Mouse (Mus musculus): ENCODE measurements around the gene Robo3. TPM values are rescaled to one million over a fixed set of nuclear protein-coding genes. Genes with fewer than 3 reads are reported as not detected.

Gene Robo3
- total and polyA plus RNA-seq, 2 experiments, result 0.67 TPM; not detected in 1

DNA sequence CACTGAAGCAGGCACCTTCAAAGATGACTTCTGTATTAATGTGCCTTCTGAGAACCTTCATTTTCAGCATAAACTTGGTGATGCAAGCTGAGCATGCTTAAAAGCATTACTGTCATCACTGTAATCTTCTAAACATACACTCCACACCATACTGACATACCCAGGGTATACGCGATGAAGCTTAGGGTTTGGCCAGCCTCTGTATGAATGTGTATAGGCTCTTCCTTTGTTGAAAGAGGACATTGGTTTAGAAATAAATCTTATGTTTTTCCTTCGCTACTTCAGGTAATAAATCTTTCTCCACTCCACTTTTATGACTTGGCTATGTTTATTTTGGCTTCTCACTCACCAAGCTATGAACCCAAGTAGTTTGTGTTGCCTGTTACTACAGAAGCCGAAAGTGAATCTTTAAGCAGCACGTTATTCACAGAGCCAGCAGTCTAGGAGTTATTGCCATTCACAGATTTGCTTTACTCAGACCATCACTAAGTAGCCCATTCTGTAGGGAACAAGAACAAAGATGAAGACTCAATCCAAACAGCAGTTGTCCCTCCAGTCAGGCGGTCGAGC, 61.7 kb downstream of the Robo3 start:
- 93% methylated on average over 7 of the region's 7 CpGs for WGBS
- no peaks in the 10 kb centered on the region for H3K79me2 ChIP-seq (ENCODE audit: control insufficient read depth, insufficient read depth, low read length)
- TF ChIP-seq POLR2A (IDR thresholded peaks at IDR 0.05; ENCODE audit: extremely low read depth, insufficient read depth, low read length), result no peak

DNA sequence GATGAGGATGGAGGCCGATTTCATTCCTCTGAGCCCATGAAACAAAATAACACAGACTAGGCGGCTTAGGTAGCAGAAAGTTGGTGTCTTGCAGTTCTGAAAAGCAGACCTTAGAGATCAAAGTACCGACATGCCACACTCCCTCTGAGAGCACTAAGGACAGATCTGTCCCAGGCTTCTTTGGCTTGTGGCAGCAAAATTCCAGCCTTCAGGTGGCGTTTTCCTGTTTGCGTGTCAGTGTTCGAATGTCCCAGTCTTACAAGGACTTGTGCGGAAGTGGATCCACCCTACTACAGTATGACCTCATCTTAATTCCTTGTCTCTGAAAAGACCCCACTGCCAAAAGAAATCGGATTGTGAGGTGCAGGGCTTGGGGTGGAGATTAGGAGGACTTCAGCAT, 64.2 kb downstream of the Robo3 start:
- no peaks in the 10 kb centered on the region for H3K27me3 ChIP-seq (ENCODE audit: control insufficient read depth, insufficient read depth, low read length)
- no peaks in the 10 kb centered on the region for H3K4me1 ChIP-seq (ENCODE audit: control insufficient read depth, insufficient read depth, low read length)
- H3K36me3 ChIP-seq (ENCODE audit: control insufficient read depth, insufficient read depth, low read length), result no peaks in the 10 kb centered on the region
- H3K9ac ChIP-seq (ENCODE audit: low read depth, low read length), result no peak overlapping the region
- WGBS, result 79% methylated on average over 8 of the region's 8 CpGs
- DNase-seq (ENCODE audit: extremely low read depth, low read depth, low spot score), result no peak
- H3K27ac ChIP-seq (replicated peaks; ENCODE audit: insufficient read depth, low read depth, low read length), result no peak overlapping the region
- no peaks in the 10 kb centered on the region for H3K79me2 ChIP-seq (ENCODE audit: control insufficient read depth, insufficient read depth, low read length)
- TF ChIP-seq POLR2A (IDR thresholded peaks at IDR 0.05; ENCODE audit: extremely low read depth, insufficient read depth, low read length), result no peak
- no peak for TF ChIP-seq CTCF (IDR thresholded peaks at IDR 0.05; ENCODE audit: low read depth, low read length)
- H3K4me3 ChIP-seq (ENCODE audit: insufficient read depth, low read depth, low read length), result no peak overlapping the region

More for the DNA sequence above, 61.7 kb downstream of the Robo3 start:
- H3K4me1 ChIP-seq (ENCODE audit: control insufficient read depth, insufficient read depth, low read length), result no peaks in the 10 kb centered on the region
- H3K4me3 ChIP-seq (ENCODE audit: insufficient read depth, low read depth, low read length), result no peak overlapping the region
- H3K36me3 ChIP-seq (ENCODE audit: control insufficient read depth, insufficient read depth, low read length), result no peaks in the 10 kb centered on the region
- no peak overlapping the region for H3K9ac ChIP-seq (ENCODE audit: low read depth, low read length)
- H3K27me3 ChIP-seq (ENCODE audit: control insufficient read depth, insufficient read depth, low read length), result no peaks in the 10 kb centered on the region
- H3K27ac ChIP-seq (replicated peaks; ENCODE audit: insufficient read depth, low read depth, low read length), result no peak overlapping the region
- DNase-seq (ENCODE audit: extremely low read depth, low read depth, low spot score), result no peak

DNA sequence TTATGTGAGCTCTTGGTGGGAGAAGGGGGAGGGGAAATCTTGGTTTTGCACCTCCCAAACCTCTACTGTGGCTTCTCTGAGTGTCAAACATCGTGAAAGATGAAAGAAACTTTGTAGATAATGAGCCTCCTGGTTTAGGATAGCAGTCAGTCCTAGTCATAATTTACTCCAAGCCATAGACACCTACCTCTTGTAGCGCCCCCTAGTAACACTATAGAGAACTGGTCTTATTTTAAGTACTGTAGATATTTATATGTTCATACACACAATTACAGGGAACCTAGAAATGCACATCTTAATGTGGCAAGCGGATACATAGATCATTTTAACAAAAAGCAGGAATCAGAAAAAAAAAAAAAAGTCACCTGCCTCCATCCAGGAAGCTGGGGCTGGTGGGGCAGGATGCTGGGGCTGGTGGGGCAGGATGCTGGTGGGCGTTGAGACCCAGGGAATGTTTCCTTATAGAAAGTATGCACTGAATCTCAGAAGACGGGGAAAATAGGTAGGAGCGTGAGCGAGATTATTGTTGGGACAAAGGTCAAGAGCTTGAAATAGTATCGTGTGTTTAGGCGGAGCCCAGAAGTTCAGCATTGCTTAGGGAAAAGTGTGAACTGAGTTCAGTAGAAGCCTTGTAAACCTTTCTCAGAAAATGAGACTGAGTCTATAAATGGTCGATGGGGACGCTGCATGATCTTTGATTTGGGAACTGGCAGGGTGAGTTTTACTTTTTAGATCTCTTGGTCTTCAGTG, 64.8 kb downstream of the Robo3 start:
- WGBS, result 64% methylated on average over 11 of the region's 11 CpGs

DNA sequence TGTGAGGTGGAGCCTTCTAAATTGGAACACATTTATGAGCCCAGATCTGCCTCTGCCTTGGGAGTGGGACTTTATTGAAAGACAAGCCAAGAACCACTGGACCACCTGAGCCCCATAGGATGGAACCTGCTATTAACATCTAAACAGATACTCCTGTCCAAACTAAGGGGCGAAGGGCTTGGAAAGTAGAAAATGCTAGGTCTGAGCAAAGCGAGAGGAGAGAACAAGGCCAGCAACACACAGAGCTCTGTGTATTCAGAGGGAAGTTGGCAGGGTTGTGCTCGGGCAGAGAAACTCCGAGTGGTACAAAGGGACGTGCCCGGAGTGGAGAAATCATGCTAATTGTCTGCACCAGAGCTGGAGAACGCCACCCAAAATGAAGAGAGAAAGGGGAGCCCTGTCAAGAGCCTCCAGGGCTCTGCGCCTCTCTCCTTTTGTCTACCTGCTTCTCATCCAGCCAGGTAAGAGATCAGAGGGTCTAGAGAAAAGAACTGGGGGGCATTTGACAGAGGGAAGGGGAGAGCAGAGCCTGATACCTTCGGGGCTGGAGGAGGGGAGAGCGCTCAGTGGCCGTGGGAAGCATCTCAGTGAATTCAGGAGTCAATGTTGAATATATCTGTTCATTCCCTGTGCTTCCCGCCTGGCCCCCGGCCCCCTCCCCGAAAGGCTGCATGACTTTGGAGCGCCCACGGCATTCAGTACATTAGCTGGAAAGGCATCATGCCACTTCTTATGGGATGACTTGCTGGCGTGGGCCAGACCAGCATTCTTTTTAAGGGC, 65.6 kb downstream of the Robo3 start, which contains the start of gene Hepacam:
Gene Hepacam (plus strand): TSS at position 51 of the 780 bp plus-strand sequence.
- Histone ChIP-seq H3K9ac (ENCODE audit: low read depth, low read length) (no peak within 1 kb of the TSS), H3K79me2 (ENCODE audit: control insufficient read depth, insufficient read depth, low read length) (no peaks in the 10 kb centered on the region), H3K4me1 (ENCODE audit: control insufficient read depth, insufficient read depth, low read length) (no peaks in the 10 kb centered on the region), H3K4me3 (ENCODE audit: insufficient read depth, low read depth, low read length) (no peak within 1 kb of the TSS), H3K27me3 (ENCODE audit: control insufficient read depth, insufficient read depth, low read length) (no peaks in the 10 kb centered on the region), H3K27ac (replicated peaks; ENCODE audit: insufficient read depth, low read depth, low read length) (no peak within 1 kb of the TSS), H3K36me3 (ENCODE audit: control insufficient read depth, insufficient read depth, low read length) (no peaks in the 10 kb centered on the region)
- no peak for TF ChIP-seq CTCF (IDR thresholded peaks at IDR 0.05; ENCODE audit: low read depth, low read length)
- no peak for TF ChIP-seq POLR2A (IDR thresholded peaks at IDR 0.05; ENCODE audit: extremely low read depth, insufficient read depth, low read length)
- whole genome bisulfite sequencing, result 86% methylated on average over 17 of the region's 17 CpGs
- no peak for DNase-seq (ENCODE audit: extremely low read depth, low read depth, low spot score)

More for the DNA sequence above, 64.8 kb downstream of the Robo3 start:
- Histone ChIP-seq H3K27me3 (ENCODE audit: control insufficient read depth, insufficient read depth, low read length) (no peaks in the 10 kb centered on the region), H3K4me1 (ENCODE audit: control insufficient read depth, insufficient read depth, low read length) (no peaks in the 10 kb centered on the region), H3K27ac (replicated peaks; ENCODE audit: insufficient read depth, low read depth, low read length) (no peak overlapping the region), H3K79me2 (ENCODE audit: control insufficient read depth, insufficient read depth, low read length) (no peaks in the 10 kb centered on the region), H3K9ac (ENCODE audit: low read depth, low read length) (no peak overlapping the region), H3K36me3 (ENCODE audit: control insufficient read depth, insufficient read depth, low read length) (no peaks in the 10 kb centered on the region), H3K4me3 (ENCODE audit: insufficient read depth, low read depth, low read length) (no peak overlapping the region)
- DNase-seq (ENCODE audit: extremely low read depth, low read depth, low spot score), result no peak
- TF ChIP-seq POLR2A (IDR thresholded peaks at IDR 0.05; ENCODE audit: extremely low read depth, insufficient read depth, low read length) (no peak), CTCF (IDR thresholded peaks at IDR 0.05; ENCODE audit: low read depth, low read length) (no peak)

DNA sequence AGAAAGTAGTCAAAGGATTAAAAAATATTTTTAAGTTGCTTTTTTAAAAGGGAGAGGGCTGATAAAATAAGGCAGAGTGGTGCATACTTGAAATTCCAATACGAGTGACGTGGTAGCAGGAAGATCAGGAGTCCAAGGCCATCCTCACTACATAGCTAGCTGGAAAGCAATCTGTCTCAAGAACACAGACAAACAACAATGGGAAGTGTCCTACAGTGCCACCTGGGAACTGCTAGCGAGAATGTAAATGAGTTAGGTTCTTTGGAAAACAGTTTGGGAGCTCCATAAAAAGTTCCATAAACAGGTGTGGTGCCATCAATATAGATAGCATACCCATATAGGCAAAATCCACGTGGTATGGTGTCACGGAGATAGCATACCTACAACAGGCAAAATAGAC, 67.3 kb downstream of the Robo3 start:
- H3K27ac ChIP-seq (replicated peaks; ENCODE audit: insufficient read depth, low read depth, low read length), result no peak overlapping the region
- TF ChIP-seq CTCF (IDR thresholded peaks at IDR 0.05; ENCODE audit: low read depth, low read length) (no peak), POLR2A (IDR thresholded peaks at IDR 0.05; ENCODE audit: extremely low read depth, insufficient read depth, low read length) (no peak)
- no peak overlapping the region for H3K4me3 ChIP-seq (ENCODE audit: insufficient read depth, low read depth, low read length)
- no peak overlapping the region for H3K9ac ChIP-seq (ENCODE audit: low read depth, low read length)
- no peaks in the 10 kb centered on the region for H3K4me1 ChIP-seq (ENCODE audit: control insufficient read depth, insufficient read depth, low read length)
- no peaks in the 10 kb centered on the region for H3K27me3 ChIP-seq (ENCODE audit: control insufficient read depth, insufficient read depth, low read length)
- peak; percentile 13 for DNase-seq (ENCODE audit: extremely low read depth, low read depth, low spot score)
- H3K79me2 ChIP-seq (ENCODE audit: control insufficient read depth, insufficient read depth, low read length), result no peaks in the 10 kb centered on the region; the same call in 1 of the 2 replicates
- 59% methylated on average over 5 of the region's 5 CpGs for WGBS
- no peaks in the 10 kb centered on the region for H3K36me3 ChIP-seq (ENCODE audit: control insufficient read depth, insufficient read depth, low read length)

Other genes with a start within 250 kb of the Robo3 start
- 1.4 and 2.1 TPM in 2 replicates for gene Tmem218, start 225.0 kb downstream of the Robo3 start, total RNA-seq (2014; rRNA removed)
- gene Tmem218, start 225.0 kb downstream of the Robo3 start, polyA plus RNA-seq (2012; rRNA removed), result 1.1 and 1.9 TPM in 2 replicates
- 1.8 TPM in 2 replicates for gene Slc37a2, start 177.5 kb downstream of the Robo3 start, total RNA-seq (2014; rRNA removed)
- 1.7 TPM in 2 replicates for gene Slc37a2, start 177.5 kb downstream of the Robo3 start, polyA plus RNA-seq (2012; rRNA removed)
- 1.9 and 2.1 TPM in 2 replicates for gene Ccdc15, start 84.8 kb downstream of the Robo3 start, total RNA-seq (2014; rRNA removed)
- 0.35 and 0.59 TPM in 2 replicates for gene Ccdc15, start 84.8 kb downstream of the Robo3 start, polyA plus RNA-seq (2012; rRNA removed)
- not detected in 2 replicates for gene Hepacam, start 65.9 kb downstream of the Robo3 start, total RNA-seq (2014; rRNA removed)
- 0.02 TPM in 1 of 2 replicates, not detected in the other for gene Hepacam, start 65.9 kb downstream of the Robo3 start, polyA plus RNA-seq (2012; rRNA removed)
- gene Robo4, start 31.3 kb downstream of the Robo3 start, total RNA-seq (2014; rRNA removed), result 3.6 and 6.8 TPM in 2 replicates
- gene Robo4, start 31.3 kb downstream of the Robo3 start, polyA plus RNA-seq (2012; rRNA removed), result 5.0 and 7.4 TPM in 2 replicates
- 10.3 and 11.7 TPM in 2 replicates for gene Msantd2, start 56.1 kb upstream of the Robo3 start, total RNA-seq (2014; rRNA removed)
- gene Msantd2, start 56.1 kb upstream of the Robo3 start, polyA plus RNA-seq (2012; rRNA removed), result 8.3 and 16.2 TPM in 2 replicates
- 7.7 and 13.5 TPM in 2 replicates for gene Esam, start 94.8 kb upstream of the Robo3 start, total RNA-seq (2014; rRNA removed)
- gene Esam, start 94.8 kb upstream of the Robo3 start, polyA plus RNA-seq (2012; rRNA removed), result 6.3 and 8.8 TPM in 2 replicates
- gene Vsig2, start 106.0 kb upstream of the Robo3 start, total RNA-seq (2014; rRNA removed), result 1.5 and 1.6 TPM in 2 replicates
- gene Vsig2, start 106.0 kb upstream of the Robo3 start, polyA plus RNA-seq (2012; rRNA removed), result 0.78 and 1.5 TPM in 2 replicates
- gene Nrgn, start 119.7 kb upstream of the Robo3 start, total RNA-seq (2014; rRNA removed), result 0.09 TPM in 1 of 2 replicates, not detected in the other
- 0.25 and 0.86 TPM in 2 replicates for gene Nrgn, start 119.7 kb upstream of the Robo3 start, polyA plus RNA-seq (2012; rRNA removed)
- gene Siae, start 122.5 kb upstream of the Robo3 start, total RNA-seq (2014; rRNA removed), result 27.5 and 27.9 TPM in 2 replicates
- gene Siae, start 122.5 kb upstream of the Robo3 start, polyA plus RNA-seq (2012; rRNA removed), result 17.4 and 17.7 TPM in 2 replicates
- 0.27 and 0.55 TPM in 2 replicates for gene Spa17, start 180.5 kb upstream of the Robo3 start, total RNA-seq (2014; rRNA removed)
- gene Spa17, start 180.5 kb upstream of the Robo3 start, polyA plus RNA-seq (2012; rRNA removed), result 0.13 TPM in 1 of 2 replicates, not detected in the other
- 35.0 and 35.8 TPM in 2 replicates for gene Tbrg1, start 224.1 kb upstream of the Robo3 start, total RNA-seq (2014; rRNA removed)
- 19.2 and 23.8 TPM in 2 replicates for gene Tbrg1, start 224.1 kb upstream of the Robo3 start, polyA plus RNA-seq (2012; rRNA removed)
- gene Panx3, start 236.0 kb upstream of the Robo3 start, total RNA-seq (2014; rRNA removed), result not detected in 2 replicates
- not detected in 2 replicates for gene Panx3, start 236.0 kb upstream of the Robo3 start, polyA plus RNA-seq (2012; rRNA removed)